Mouse (Mus musculus) hindbrain, embryonic 14.5 days (tissue): ENCODE measurements at regions not wholly inside any gene's neighbourhood (a gene's known extent, or its start where the extent isn't known, plus 50 kb on each side); places are given as distances from the start of the nearest gene placed in this dataset.
"Not testable (repeated sequence)": the region's sequence is repeated elsewhere in the genome, so short reads cannot be mapped to it uniquely, and the experiment has no call there.

Source experiments
- ATAC-seq: fragments of 200-750 bp; cut with Nextera tagmentation; 2 replicates; pipeline ENCODE4 v1.8.0; 2017; ENCODE audit warnings: moderate number of reproducible peaks, mild to moderate bottlenecking, moderate TSS enrichment, moderate library complexity; ENCODE audit not compliant: low FRiP score
- DNase-seq: peaks from one replicate; pipeline ENCODE4 v3.0.0-alpha.2; 2015; ENCODE audit warnings: low spot score
- H3K27ac ChIP-seq: fragments of 300-500 bp; sonication (generic); 2 replicates; pipeline ENCODE4 v1.5.1; 2014; ENCODE audit warnings: mild to moderate bottlenecking, moderate library complexity
- H3K27me3 ChIP-seq: fragments of 300-500 bp; sonication (generic); 2 replicates; pipeline ENCODE4 v1.6.1; 2014; ENCODE audit warnings: mild to moderate bottlenecking, low read length, mixed read lengths; ENCODE audit not compliant: control insufficient read depth, insufficient read depth
- H3K36me3 ChIP-seq: fragments of 300-500 bp; sonication (generic); replicated peaks from 2 replicates; pipeline ENCODE4 v1.6.1; 2014; ENCODE audit not compliant: control insufficient read depth, insufficient read depth
- H3K4me1 ChIP-seq: fragments of 300-500 bp; sonication (generic); replicated peaks from 2 replicates; pipeline ENCODE4 v1.6.1; 2014; ENCODE audit warnings: antibody characterized with exemption, low read length, mixed read lengths; ENCODE audit not compliant: control insufficient read depth, insufficient read depth
- H3K4me2 ChIP-seq: fragments of 300-500 bp; sonication (generic); replicated peaks from 2 replicates; pipeline ENCODE4 v1.6.1; 2014; ENCODE audit warnings: mild to moderate bottlenecking, moderate library complexity
- H3K4me3 ChIP-seq: fragments of 300-500 bp; sonication (generic); replicated peaks from 2 replicates; pipeline ENCODE4 v1.5.1; 2014; ENCODE audit warnings: mild to moderate bottlenecking, low read length
- H3K9ac ChIP-seq: fragments of 300-500 bp; sonication (generic); 2 replicates; pipeline ENCODE4 v1.6.1; 2014
- H3K9me3 ChIP-seq: fragments of 300-500 bp; sonication (generic); 2 replicates; pipeline ENCODE4 v1.6.1; 2016; ENCODE audit warnings: low read length; ENCODE audit not compliant: control insufficient read depth
- WGBS: fragments of 180-500 bp; shearing (Covaris S2); extraction: QIAGEN DNeasy Blood & Tissue Kit; methylation state at CpG from one replicate; pipeline ENCODE4 v1.1.7; 2014; 5-methylcytosine and 5-hydroxymethylcytosine counted together

DNA sequence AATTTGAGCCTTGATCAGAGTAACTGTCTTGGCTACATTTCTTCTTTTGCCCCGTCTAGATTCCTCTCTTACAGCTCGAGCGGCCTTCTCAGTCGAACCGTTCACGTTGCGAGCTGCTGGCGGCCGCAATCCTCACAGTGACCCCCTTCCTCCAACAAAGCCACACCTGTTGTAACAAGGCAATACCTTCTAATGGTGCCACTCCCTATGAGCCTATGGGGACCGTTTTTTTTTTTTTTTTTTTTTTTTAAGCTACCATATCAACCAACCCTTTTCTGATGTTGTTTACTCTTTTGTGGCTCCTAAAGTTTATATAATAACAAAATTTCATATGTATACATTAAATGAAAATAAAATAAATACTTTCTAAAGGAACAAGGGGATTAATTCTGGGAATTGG, 160.4 kb upstream of the Trp63 start:
- H3K4me2 ChIP-seq, ATAC-seq, H3K27me3 ChIP-seq, H3K4me1 ChIP-seq, H3K4me3 ChIP-seq, H3K36me3 ChIP-seq, DNase-seq, H3K9ac ChIP-seq, H3K9me3 ChIP-seq, H3K27ac ChIP-seq: not testable (repeated sequence)
- WGBS: 85% methylated on average over 10 of the region's 10 CpGs

DNA sequence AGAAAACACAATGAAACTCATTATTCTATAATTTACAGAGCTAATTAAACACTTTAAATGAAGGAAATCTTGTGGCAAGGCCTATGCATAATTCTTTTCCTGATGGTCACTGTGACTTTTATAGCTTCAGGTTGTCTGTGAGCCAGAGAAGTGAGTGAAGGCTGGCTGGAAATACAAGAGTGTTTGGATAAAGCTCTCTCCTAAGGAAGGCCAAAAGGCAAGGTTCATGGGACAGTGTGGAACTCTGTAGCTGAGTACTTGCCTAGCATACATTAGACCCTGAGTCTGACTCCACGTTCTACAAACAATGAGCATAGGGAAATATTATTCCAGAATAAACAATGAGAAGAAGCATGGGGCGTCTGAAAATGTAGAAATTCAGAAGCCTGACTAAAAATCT, 159.9 kb upstream of the Trp63 start:
- ATAC-seq: no peak
- Histone ChIP-seq H3K27ac (no peak overlapping the region), H3K9me3 (no peaks in the 10 kb centered on the region), H3K9ac (no peak overlapping the region), H3K4me2 (no peak overlapping the region), H3K36me3 (no peaks in the 10 kb centered on the region), H3K27me3 (no peaks in the 10 kb centered on the region), H3K4me1 (no peaks in the 10 kb centered on the region), H3K4me3 (no peak overlapping the region)
- 74% methylated on average over 2 of the region's 2 CpGs for WGBS
- DNase-seq: no peak

DNA sequence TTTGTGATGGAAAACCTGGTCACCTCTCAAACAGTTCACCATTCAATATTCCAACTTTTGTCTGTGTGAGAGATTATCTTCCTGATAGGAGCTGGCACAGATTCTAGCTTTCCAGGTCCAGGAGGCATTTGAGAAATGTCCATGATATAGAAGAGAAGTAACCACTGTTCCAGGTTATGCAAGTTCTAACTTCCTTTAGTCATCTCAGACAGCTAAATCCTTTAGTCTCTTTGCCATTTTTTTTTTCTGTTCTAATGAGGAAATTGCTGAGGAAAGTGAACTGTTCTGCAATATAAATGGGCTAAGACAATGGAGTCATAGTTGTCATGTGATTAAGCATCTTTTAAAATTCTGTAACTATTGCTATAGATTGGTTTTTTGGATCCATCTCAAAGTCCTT, 155.7 kb upstream of the Trp63 start:
- Histone ChIP-seq H3K27me3 (no peaks in the 10 kb centered on the region), H3K36me3 (no peaks in the 10 kb centered on the region), H3K4me1 (no peaks in the 10 kb centered on the region), H3K4me3 (no peak overlapping the region), H3K9ac (no peak overlapping the region), H3K27ac (no peak overlapping the region), H3K4me2 (no peak overlapping the region), H3K9me3 (no peaks in the 10 kb centered on the region)
- no peak for DNase-seq
- no peak for ATAC-seq

DNA sequence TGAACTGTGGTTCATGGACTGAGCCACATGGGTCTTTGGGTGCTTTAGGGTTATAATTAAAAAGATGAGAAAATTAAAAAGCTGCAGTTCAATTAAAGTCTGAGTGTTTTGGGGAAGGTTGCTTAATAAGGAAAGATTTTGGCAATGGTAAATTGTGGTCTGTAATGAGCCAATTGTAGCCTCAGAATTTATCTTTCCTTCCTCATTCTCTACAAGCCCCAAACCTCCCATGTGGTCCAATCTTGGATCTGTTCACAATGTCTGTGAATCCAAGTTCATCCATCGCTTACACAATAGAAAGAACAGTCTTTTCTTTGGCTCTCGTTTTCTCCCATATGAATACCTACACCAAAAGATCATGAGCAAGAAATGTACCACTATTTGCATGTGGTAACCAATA, 155.2 kb upstream of the Trp63 start:
- Histone ChIP-seq H3K4me1 (no peaks in the 10 kb centered on the region), H3K27ac (no peak overlapping the region), H3K4me2 (no peak overlapping the region), H3K27me3 (no peaks in the 10 kb centered on the region), H3K4me3 (no peak overlapping the region), H3K9me3 (no peaks in the 10 kb centered on the region), H3K9ac (no peak overlapping the region), H3K36me3 (no peaks in the 10 kb centered on the region)
- ATAC-seq (no peak), DNase-seq (no peak)
- WGBS: 86% methylated on average over 2 of the region's 2 CpGs

DNA sequence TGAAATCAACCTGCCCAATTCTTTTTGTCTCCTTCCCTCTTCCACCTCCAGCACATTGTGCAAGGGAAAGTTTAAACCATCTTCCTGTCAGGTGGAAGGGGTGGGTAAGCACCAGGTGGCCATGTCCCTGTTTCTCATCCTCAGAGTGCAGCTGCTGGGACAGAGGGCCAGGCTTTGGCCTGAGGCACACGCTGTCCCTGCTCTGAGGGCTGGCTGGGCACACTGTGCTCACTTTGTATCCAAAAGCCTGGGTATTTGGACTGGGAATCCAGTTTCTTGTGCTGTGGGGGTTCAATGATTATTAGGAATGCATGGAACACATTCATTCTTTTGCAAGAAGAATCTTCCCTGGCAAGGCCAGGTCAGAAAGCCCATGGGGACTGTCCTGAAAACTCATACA, 153.9 kb upstream of the Trp63 start:
- H3K9ac ChIP-seq: no peak overlapping the region
- H3K27ac ChIP-seq: no peak overlapping the region
- no peaks in the 10 kb centered on the region for H3K36me3 ChIP-seq
- WGBS: 88% methylated on average over 1 of the region's 1 CpGs
- H3K4me3 ChIP-seq: no peak overlapping the region
- no peaks in the 10 kb centered on the region for H3K27me3 ChIP-seq
- H3K9me3 ChIP-seq: no peaks in the 10 kb centered on the region
- no peak for ATAC-seq
- no peaks in the 10 kb centered on the region for H3K4me1 ChIP-seq
- no peak overlapping the region for H3K4me2 ChIP-seq
- DNase-seq: no peak

DNA sequence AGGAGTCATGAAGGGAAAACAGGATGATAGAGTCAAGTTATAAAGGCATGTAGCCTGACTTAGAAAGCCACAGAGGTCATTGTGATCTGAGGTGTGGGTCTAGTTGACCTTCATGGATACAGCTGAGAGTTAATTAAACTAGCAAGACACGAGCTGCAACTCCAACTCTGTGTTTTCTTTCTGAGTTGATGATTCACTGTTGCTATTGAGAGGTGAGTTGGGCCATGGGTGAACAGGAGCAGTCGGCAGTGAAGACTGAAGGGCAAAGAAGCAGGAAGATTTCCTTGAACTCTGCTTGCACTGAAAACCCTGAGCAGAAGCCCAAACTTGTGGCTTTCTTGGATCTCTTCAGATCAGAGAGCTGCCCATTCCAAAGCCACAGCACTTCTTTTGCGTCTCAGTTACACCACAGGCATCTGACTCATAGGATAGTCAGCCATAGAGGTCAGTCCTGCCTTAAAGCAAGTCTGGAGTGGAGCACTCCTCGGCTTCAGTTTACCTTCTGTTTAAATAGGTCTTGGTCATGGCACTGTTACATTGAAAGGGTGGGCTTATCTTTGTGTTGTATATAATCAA, 151.7 kb upstream of the Trp63 start:
- Histone ChIP-seq H3K36me3 (no peaks in the 10 kb centered on the region), H3K27ac (no peak overlapping the region), H3K9me3 (no peaks in the 10 kb centered on the region), H3K4me2 (no peak overlapping the region), H3K4me1 (no peaks in the 10 kb centered on the region), H3K4me3 (no peak overlapping the region), H3K27me3 (no peaks in the 10 kb centered on the region), H3K9ac (no peak overlapping the region)
- WGBS: 81% methylated on average over 4 of the region's 4 CpGs
- no peak for DNase-seq
- ATAC-seq: no peak

DNA sequence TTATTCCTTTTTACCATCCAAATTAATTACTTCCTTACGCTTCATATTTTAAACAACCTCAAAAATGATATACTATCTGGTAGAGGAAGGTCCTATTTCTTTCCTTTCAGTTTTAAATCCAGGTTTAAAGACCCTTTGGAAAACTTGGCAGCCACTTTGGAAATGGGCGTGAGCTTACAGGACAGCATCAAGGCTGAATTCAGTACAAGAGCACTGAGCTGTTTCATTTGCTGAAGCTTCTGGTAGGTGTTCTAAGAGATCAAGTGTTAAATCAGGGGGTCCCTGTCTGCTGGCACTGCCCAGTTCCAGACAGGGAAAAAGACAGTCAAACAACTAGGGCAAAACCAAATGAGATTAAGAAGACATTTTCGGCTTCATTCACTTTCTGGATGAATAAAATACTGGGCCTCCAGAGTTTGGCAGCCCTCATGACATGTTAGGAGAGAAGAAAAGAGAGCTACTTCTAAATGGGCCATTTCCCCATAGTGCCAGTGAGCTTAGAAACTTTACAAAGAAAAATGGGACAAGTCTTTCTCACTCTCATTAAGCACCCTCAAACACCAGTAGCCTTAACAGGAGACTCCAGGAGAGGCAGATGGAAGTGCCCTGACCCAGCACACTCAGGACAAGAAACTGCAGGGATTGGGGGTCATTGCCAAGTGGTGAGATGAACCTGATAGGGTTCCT, 150.9 kb upstream of the Trp63 start:
- H3K27me3 ChIP-seq: no peaks in the 10 kb centered on the region
- WGBS: 88% methylated on average over 3 of the region's 3 CpGs
- no peaks in the 10 kb centered on the region for H3K4me1 ChIP-seq
- H3K36me3 ChIP-seq: no peaks in the 10 kb centered on the region
- no peak overlapping the region for H3K4me3 ChIP-seq
- ATAC-seq (no peak), DNase-seq (no peak)
- no peak overlapping the region for H3K27ac ChIP-seq
- no peak overlapping the region for H3K4me2 ChIP-seq
- no peaks in the 10 kb centered on the region for H3K9me3 ChIP-seq
- no peak overlapping the region for H3K9ac ChIP-seq

DNA sequence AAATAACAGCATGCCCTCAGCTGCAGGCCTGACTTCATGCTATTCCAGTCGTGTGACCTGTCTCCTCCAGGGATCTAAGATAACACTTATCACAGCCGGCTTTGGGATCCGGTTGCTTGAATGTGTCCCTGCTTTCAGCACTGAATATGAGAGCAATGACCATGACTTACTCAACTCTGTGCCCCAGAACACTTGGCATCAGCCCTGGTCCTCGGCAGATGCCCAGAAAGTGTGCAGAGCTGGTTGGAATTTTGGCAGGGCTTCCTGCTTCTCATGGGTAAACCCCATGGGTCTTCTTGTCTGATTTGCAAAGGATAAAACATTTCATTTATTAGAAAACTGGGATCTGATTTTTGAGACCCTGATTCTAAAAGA, 150.4 kb upstream of the Trp63 start:
- ATAC-seq (no peak), DNase-seq (no peak)
- H3K9ac ChIP-seq: no peak overlapping the region
- WGBS: 82% methylated on average over 4 of the region's 4 CpGs
- no peaks in the 10 kb centered on the region for H3K36me3 ChIP-seq
- no peaks in the 10 kb centered on the region for H3K4me1 ChIP-seq
- H3K4me2 ChIP-seq: no peak overlapping the region
- H3K4me3 ChIP-seq: no peak overlapping the region
- no peak overlapping the region for H3K27ac ChIP-seq
- no peaks in the 10 kb centered on the region for H3K27me3 ChIP-seq
- H3K9me3 ChIP-seq: no peaks in the 10 kb centered on the region

DNA sequence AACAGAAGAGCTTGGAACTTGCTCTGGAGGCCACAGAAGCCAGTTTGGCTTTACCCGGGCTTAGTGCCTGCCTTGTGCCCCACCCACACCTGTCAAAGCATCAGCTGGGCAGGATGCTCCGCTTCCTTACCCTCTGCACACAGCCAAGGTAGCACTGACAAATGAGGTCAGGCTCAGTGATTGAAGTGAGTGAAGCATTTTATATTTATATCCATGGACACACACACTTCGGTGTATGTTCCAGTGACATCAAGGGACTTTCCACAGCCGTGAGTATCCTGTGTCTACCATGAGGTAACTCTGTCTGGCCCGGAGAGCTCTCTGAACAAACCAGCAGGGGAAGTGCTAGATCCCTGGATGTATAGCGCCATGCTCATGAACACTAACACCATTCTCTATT, 147.0 kb upstream of the Trp63 start:
- Histone ChIP-seq H3K27ac (no peak overlapping the region), H3K4me2 (no peak overlapping the region)

More for the DNA sequence above, 147.0 kb upstream of the Trp63 start:
- Histone ChIP-seq H3K9me3 (no peaks in the 10 kb centered on the region), H3K4me1 (no peaks in the 10 kb centered on the region), H3K36me3 (no peaks in the 10 kb centered on the region), H3K27me3 (no peaks in the 10 kb centered on the region), H3K9ac (no peak overlapping the region), H3K4me3 (no peak overlapping the region)
- no peak for DNase-seq
- 83% methylated on average over 6 of the region's 6 CpGs for WGBS
- no peak for ATAC-seq
